Mouse (Mus musculus): ENCODE data around the gene Aff4.
"Not testable (repeated sequence)": the region's sequence is repeated elsewhere in the genome, so short reads cannot be mapped to it uniquely, and the experiment has no call there.

Gene Aff4

DNA sequence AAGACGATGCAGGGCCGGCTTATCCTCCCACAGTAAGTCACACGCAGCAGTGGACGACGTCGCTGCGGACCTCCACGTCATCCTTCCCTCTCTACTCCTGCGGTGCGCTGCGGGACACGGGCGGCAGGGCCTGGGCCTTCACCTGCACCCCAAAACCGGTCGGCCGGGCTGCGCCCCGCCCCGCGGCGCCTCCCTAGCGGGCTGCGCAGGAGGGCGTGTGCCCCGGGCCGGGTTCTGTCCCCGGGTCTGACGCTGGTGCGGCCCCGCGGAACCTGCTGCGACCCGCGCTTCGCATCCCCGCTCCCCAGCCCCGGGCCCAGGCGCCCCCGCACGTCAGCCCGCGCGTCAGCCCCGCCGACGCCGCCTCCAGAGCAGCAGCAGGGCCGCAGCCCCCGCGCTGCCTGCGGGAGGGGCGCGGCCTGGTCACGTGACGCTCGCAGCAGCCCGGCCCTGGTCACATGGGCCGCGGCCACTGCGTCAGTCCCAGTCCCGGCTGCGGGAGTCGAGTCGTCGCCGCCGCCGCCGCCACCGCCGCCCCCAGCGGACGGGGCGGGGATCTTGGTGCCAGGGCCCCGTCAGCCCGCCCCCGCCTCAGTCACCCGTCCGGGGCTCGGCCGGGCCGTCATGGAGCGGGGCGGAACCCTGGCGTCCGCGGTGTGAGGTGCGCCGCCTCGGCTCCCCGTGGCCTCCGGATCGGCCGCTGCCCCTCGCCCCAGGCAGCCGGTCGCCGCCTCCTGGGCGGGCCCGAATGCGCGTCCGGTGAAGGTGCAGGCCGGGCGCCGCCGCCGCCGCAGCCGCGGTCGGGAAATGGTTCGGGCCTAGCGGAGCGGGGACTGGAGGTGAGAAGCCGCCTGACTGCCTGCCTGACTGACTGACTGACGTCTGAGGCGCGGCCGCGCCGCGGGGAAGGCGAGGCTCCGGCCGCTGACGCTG, at the start of gene Aff4:
Gene Aff4 (plus strand): TSS at position 543 of the 933 bp plus-strand sequence.
- peak; percentile 72 to 77 for DNase-seq (ENCODE audit: low spot score in 2 of 2)

DNA sequence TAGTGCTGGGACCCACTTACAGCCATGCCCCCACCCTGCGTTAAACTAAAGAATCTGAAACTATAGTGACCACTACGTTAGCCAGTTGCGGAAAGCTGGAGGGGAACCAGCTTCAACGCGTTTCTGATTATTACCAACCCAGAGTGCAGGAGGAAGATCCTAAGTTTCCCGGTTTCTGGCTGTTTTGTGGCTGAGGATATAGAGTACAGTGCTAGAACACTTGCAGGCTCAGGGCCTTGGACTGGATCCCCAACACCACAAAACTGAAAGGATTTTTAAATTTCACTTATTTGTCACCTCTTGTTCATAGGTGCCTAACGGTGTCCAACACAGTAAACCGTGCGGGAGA, 49.5 kb upstream of the Aff4 start:
- DNase-seq (ENCODE audit: low spot score in 2 of 2), result no peak

DNA sequence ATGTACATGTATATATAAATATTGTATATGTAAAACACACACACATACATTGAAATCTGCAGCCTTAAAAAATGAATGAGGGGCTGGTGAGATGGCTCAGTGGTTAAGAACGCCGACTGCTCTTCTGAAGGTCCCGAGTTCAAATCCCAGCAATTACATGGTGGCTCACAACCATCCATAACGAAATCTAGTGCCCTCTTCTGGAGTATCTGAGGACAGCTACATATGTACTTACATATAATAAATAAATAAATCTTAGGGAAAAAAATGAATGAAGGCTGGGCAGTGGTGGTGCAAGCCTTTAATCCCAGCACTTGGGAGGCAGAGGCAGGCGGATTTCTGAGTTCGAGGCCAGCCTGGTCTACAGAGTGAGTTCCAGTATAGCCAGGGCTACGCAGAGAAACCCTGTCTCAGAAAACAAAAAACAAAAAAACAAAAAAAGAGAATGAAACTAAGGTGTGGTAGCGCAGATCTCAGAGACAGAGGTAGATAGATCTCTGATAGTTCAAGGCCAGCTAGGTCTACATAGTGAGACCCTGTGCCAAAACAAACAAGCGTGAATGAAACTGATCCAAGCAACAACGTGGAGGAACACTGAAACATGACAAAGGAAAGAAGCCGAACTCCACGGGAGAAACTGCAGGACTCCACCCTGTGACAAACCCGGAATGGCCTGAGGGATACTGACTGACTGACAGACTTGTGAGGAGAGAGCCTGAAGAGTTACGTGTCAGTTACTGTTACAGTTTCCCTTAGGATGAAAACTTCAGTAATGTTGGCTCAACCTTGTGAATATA, 46.4 kb upstream of the Aff4 start:
- no peak for DNase-seq (ENCODE audit: low spot score in 2 of 2)

DNA sequence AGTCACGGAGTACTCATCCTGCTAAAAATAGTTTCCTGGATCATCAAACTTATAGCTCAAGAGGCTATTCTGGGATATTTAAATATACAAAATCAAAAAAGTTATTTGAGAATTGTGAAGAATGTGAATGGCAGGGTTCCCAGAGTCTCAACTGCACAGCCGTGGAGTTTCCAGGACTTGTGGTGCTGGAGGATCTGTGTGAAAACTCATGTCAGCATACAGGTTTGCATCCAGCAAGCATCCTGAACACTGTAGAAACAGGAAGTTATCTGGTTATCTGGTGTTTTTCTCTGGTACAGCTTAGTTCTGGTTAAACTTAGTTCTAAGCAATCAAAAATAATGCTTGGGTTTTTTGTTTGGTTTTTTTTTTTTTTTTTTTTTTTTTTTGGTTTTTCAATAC, 43.7 kb upstream of the Aff4 start:
- no peak for DNase-seq (ENCODE audit: low spot score in 2 of 2)

DNA sequence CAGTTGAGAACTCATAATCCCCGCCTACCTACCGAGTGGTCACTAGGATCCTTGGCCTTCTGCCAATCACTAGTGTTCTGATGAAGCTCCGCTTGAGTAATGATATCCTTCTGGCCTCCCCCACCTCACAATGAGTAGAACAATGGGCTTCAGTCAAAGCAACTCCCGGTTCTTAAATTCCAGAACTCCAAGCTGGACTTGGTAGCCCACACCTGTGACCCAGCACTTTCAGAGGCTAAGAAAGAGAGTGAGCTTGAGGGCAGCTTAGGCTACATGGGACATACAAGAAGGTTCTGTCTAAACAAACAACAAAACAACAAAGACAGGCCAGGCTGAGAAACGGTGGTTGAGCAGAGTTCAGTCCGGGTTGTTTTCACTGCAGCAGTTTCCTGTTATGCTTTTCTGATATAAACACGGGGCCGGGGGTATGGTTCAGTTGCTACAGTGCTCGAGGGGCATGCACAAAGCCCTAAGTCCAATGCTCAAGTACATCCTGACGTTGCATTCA, 43.0 kb upstream of the Aff4 start:
- no peak for DNase-seq (ENCODE audit: low spot score in 2 of 2)

DNA sequence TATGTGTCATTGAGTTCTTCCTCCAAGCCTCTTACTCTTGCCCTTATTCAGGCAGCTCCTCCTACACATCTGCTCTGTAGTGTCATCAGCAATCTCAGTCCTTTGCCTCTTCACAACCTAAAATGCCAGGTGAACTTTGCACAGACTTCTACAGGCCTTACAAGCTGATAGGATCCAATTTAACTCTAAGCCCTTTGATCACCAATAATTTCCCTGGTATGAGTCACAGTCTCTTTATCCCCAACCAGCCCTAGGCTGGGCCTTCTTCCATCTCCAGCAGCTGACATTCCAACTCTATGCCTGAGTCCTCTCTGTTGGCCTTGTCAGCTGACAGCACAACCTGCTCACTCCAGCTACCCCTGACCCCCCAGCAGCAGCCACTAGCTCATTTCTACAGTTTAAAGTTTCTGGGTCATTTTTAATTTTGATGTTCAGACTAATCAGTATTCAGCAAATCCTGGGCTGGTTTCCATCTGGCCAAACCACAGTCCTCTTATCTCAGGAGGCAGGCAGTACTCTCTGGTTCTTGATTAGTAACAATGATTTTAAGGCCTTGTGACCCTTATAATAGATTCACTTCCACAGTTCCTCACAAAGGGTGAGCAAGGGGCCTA, 42.3 kb upstream of the Aff4 start:
- DNase-seq (ENCODE audit: low spot score in 2 of 2), result no peak

DNA sequence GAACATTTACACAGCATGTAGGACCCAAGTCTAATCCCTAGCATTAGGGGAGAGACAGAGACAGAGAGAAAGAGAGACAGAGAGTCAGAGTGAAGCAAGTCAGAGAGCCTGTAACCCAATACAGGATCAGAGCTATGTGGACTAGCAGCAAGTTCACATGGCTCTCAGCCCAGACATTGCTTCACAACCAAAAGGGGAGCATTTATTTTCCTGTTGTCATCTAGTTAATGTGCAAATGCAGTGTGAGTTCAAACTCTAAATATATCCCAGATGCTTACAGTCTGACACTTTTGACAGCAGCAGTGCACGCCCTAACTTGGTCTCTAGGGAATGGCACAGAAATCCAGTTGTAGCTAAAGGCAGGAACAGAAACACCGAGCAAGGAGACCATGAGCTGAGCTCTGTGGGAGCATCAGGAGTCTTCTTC, 41.7 kb upstream of the Aff4 start:
- no peak for DNase-seq (ENCODE audit: low spot score in 2 of 2)

DNA sequence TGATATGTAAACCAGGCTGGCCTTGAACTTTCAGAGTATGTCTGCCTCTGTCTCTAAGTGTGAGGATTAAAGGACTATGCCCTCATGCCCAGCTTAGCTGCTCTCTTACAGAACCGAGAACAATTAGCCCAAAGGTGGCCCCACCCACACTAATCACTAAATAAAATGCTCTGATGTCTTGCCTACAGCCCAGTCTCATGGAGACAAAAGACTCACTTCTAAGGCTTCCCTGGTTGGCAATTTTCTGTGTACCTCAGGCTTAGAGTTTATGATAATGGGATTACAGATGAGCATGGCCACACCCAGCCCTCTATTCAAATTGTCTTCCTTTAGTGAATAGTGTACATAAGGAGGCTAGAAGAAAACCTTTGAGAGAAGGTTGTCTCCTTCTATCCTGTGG, 39.2 kb upstream of the Aff4 start:
- DNase-seq (ENCODE audit: low spot score in 2 of 2), result no peak

DNA sequence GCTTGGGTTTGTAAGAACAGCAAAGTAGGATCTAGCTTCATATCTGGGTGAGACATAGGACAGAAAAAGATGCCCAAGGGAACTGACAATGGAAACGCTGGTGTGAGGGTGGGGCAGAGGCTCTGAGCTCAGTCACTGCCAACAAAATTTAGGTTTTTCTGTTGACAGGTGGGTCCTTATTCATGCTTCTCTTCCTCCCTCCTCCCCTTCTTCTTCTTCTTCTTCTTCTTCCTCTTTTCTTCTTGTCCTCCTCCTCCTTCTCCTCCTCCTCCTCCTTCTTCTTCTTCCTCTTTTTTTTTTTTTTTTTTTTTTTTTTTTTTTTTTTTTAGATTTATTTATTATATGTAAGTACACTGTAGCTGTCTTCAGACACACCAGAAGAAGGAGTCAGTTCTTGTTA, 37.8 kb upstream of the Aff4 start:
- not testable (repeated sequence) for DNase-seq (ENCODE audit: low spot score in 2 of 2)

DNA sequence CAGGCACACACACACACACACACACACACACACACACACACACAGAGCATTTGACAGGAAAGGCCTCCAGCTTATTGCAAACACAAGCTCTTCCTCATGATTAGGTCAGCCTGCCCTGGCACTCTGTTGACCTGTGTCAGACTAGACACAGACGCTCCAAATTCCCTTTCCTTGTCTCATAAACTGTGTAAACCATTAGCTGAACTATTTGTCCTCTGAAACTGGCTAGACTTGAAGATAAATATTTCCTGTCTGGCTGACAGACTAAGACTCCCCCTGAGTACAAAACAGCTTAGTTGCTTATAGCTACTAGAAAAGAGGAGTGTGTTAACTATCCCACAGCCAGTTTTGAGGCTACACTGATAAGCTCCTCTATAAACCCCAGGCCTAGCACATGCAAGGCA, 35.9 kb upstream of the Aff4 start:
- DNase-seq (ENCODE audit: low spot score in 2 of 2), result no peak

DNA sequence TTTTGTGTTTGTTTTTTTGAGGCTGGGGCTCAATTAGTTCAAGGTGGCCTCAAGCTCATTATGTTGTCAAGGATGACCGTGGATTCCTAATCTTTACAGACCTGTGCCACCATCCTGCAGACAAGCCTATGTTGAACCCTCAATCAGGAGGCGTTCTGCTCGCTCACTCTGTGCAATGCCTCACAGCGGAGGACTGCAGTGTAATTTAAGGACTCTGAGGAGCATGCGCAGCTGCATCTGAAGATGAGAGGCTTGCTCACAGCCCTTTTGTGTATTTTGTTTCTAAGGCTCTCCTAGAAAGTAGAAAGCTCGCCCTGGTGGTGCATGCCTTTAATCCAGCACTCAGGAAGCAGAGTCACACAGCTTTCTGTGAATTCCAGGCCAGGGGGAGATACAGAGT, 33.6 kb upstream of the Aff4 start:
- DNase-seq (ENCODE audit: low spot score in 2 of 2), result no peak

DNA sequence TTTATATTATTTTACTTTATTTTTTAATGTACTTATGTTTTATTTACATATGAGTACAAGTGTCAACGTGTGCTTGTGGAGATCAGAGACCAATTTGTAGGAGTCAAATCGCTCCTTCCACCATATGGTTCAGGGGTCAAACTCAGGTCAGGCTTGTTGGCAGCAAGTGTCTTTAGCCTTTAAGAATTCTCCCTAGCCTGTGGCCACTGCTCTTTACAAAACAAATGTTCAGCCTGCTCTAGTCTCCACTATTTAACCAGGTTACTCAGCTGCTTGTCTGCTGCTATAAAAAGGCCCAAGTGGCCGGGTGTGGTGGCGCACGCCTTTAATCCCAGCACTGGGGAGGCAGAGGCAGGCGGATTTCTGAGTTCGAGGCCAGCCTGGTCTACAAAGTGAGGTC, 32.6 kb upstream of the Aff4 start:
- DNase-seq (ENCODE audit: low spot score in 2 of 2), result no peak

DNA sequence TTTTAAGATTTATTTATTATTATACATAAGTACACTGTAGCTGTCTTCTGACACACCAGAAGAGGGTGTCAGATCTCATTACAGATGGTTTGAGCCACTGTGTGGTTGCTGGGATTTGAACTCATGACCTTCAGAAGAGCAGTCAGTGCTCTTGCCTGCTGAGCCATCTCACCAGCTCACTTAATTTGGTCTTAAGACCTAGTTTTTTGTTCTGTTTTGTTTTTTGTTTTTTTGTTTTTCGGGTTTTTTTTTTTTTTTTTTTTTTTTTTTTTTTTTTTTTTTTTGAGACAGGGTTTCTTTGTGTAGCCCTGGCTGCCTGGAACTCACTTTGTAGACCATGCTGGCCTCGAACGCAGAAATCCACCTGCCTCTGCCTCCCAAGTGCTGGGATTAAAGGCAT, 32.1 kb upstream of the Aff4 start:
- DNase-seq (ENCODE audit: low spot score in 2 of 2), result not testable (repeated sequence)

DNA sequence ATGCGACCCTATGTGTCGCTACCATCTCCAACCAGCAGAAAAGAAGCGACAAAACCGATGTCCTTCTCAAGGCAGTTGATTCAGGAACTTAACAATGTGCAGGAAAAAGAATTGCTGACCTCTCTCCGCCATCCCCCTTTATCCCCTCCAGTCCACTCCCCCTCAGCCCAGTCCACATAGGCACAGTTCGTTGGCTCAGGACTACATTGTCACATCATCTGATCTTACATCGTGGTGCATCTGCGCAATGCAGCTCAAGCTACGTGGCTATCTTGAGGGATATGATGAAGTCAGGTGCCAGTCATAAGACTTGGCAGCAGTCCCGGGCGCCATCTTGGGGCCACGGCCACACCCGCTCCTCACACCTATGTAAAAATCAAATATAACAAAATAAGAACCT, 30.8 kb upstream of the Aff4 start:
- not testable (repeated sequence) for DNase-seq (ENCODE audit: low spot score in 2 of 2)

DNA sequence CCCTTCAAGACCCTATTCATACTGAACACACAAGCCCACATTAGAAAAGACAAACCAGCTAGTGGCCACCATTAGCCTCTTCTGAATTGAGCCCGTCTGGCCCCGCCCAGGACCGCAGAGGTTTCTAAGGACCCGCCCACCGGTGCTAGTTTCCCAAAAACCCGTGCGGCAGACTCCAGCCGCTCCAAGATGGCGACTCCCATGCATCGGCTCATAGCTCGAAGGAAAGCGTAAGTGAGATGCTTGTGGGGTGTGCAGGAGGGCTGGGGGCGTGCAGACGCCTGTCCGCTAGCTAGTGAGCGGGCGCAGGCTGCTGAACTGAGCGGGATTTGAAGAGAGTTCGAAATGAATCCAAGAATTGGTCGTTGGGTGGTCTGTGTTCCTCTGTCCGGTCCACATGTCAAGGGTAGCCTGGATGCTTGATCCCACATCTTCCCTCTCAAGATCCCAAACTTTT, 26.1 kb upstream of the Aff4 start, which contains the start of gene Zcchc10:
Gene Zcchc10 (plus strand): TSS at position 168 of the 457 bp plus-strand sequence.
- peak; percentile 77 to 87 for DNase-seq (ENCODE audit: low spot score in 2 of 2)

DNA sequence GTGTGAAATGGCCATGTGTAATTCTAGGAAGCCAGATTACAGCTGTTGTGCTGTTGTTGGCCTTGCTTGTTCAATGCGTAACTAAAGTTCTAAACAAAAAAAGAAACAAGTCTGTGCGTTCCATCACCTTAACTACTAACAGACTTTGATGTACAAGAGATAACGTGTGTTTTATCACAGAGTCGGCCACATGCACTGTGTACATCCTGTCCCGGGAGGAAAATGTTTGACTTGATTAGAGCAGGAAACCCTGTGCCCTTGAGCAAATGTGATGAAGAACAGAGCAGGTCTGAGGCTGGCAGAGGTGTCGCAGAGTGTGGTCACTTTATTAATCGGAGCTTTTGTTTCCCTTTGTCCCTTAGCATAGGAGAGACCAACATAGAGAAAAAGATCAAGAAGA, 20.3 kb upstream of the Aff4 start:
- no peak for DNase-seq (ENCODE audit: low spot score in 2 of 2)

DNA sequence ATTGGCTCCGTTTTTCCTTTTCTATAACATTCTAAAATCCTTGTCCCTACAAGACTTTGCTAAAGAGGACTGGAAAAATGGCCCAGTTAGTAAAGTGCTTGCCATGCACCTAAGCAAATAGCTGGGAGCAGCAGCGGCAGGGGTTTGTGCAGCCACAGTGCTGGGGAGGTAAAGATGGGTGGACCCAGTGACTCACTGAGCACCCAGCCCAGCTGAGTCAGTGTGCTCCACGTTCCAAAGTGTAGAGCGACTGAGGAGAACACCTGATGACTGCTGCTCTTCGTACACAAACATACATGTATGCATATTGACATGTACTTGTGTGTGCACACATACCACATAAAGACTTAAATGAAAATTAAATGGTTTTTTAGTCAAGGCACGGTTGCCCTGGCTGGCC, 19.5 kb upstream of the Aff4 start:
- no peak for DNase-seq (ENCODE audit: low spot score in 2 of 2)

DNA sequence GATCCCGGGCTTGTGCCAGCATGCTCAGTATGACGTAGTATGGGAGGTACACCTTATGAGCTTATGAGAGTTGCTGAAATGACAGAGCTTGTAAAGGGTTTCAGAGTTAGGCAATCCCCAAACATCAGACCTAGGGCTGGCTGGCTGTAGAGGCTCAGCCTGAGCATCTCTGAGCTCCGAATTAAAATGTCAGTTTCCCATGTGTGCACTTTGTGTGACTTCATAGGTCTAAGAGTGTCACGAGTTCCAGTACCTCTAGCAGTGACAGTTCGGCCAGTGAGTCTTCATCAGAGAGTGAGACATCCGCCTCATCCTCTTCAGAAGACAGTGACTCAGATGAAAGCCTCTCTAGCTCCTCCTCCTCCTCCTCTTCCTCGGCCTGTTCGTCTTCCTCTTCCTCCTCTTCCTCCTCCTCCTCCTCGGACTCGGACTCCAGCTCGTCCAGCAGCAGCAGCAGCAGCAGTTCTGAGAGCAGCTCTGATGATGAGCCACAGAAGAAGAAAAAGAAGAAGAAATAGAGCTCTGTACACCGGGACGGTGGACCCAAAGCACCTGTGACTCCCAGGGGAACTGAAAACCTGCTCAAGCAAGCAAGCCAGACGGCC, 18.5 kb upstream of the Aff4 start:
- no peak for DNase-seq (ENCODE audit: low spot score in 2 of 2)

DNA sequence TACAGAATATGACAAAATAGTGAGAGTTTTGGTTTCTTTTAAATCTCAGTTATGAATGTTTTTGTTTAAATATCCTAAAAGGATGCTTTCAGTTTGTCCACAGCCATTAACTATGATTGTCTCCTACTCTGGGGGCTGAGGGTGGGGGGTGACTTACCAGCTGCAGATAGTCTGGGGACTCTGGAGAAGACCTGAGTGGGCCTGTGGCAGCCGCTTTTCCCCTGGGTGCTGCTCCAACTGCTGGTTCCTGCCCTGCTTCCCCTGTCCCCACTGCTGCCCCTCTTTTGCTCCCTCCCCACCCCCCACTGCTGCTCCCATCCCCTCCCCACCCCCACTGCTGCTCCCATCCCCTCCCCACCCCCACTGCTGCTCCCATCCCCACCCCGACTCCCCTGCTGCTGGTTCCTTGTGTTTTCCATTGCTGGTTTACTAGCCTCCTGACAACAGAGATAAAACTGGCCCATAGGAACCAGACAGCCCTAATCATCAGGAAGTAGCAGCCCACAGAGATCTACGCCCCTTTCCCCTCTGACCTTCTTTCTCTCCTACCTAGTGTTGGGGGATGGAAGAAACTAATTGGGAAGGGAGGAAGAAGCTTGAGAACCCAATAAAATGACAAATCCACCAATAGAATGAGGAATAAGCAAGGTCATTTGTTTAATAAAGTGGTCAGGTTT, 15.0 kb upstream of the Aff4 start:
- no peak for DNase-seq (ENCODE audit: low spot score in 2 of 2)

DNA sequence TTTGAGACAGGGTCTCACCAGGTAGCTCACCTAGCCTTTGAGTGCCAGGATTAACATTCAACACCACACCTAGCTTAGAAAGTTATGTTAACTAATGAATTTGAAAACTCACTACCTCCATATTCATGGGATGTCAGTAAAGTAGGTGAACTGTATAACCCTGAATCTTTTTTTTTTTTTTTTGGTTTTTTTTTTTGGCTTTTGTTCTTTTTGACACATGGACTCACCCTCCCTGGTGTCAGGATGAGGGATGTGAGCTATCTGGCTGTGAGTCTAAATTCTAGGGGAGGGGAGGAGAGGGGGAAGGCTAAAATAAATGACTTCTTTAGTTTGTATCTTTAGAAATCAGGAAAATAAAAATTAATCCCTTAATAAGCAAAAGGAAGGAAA, 14.5 kb upstream of the Aff4 start:
- DNase-seq (ENCODE audit: low spot score in 2 of 2), result no peak

DNA sequence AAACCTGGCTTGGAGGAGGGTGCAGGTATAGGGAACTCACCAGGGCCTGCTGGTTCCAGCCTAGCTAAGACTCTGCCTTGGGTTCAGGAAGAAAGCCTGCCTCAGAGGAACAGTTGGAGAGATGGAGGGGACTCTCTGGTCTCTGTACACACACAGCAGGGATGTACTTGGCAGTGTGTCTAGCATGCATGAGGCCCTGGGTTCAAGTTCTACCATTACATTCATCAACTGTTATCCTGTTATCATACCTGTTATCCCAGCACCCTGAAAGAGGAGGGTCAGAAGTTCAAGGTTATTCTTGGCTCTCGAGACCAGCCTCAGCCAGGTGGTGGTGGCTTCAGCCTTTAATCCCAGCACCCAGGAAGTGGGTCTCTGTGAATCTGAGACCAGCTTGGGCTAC, 13.7 kb upstream of the Aff4 start:
- no peak for DNase-seq (ENCODE audit: low spot score in 2 of 2)

All from spleen, postnatal 14 days (tissue).